ENCODE assay signal across 9 mouse cellular contexts in genomic region chr17:36981845-36982244, GRCm38 (mm10). TPM values are rescaled to one million over a fixed set of nuclear protein-coding genes. Genes with fewer than 3 reads are reported as not detected.
A peak's percentile ranks its signal among the peaks of the same experiment; 100 is the strongest.
DNase-seq lines count a peak whose midpoint lies in the region; ATAC-seq and TF ChIP-seq lines count a peak whose summit lies in the region.
"Had no signal": no experiment of that assay in that cellular context is flagged by ENCODE, and none has a peak within 500 bp of the region (broad histone marks: within the 10 kb centered on the region; RNA-seq: fewer than 3 reads in every experiment).

No protein-coding gene starts in this region.

- intact Hi-C loops in gastrocnemius, adult 2 months (cut with DNase I), result no loop called here
- intact Hi-C loops in gastrocnemius, postnatal 36 days (cut with DNase I), result no loop called here

- H3K9ac ChIP-seq in liver, embryonic 11.5 days (ENCODE audit: low read depth, low read length), result no peak overlapping the region
- H3K9ac ChIP-seq in embryonic facial prominence, embryonic 15.5 days, result no peak overlapping the region
- H3K9ac ChIP-seq in neural tube, embryonic 13.5 days, result no peak overlapping the region
- H3K9ac ChIP-seq: hindbrain, embryonic 13.5 days had no signal

- peaks cover 11% of the 10 kb centered on the region; the same call in 1 of the 2 replicates for H3K27me3 ChIP-seq in liver, embryonic 11.5 days (replicated peaks; ENCODE audit: control insufficient read depth, insufficient read depth, low read length)
- no peaks in the 10 kb centered on the region for H3K27me3 ChIP-seq in embryonic facial prominence, embryonic 15.5 days
- 0 out of 2 replicates have a peak, but pooled peaks cover 6% of the 10 kb centered on the region for H3K27me3 ChIP-seq in neural tube, embryonic 13.5 days

- no peaks in the 10 kb centered on the region for H3K36me3 ChIP-seq in liver, embryonic 11.5 days (ENCODE audit: control insufficient read depth, insufficient read depth, low read length)
- H3K36me3 ChIP-seq in embryonic facial prominence, embryonic 15.5 days, result no peaks in the 10 kb centered on the region
- H3K36me3 ChIP-seq in neural tube, embryonic 13.5 days, result no peaks in the 10 kb centered on the region
- H3K36me3 ChIP-seq: hindbrain, embryonic 13.5 days had no signal

- H3K27ac ChIP-seq in gastrocnemius, adult 2 months, result peak overlapping the region; percentile 86
- H3K27ac ChIP-seq in liver, embryonic 11.5 days (ENCODE audit: low read depth, low read length), result no peak overlapping the region
- H3K27ac ChIP-seq in embryonic facial prominence, embryonic 15.5 days (replicated peaks), result no peak overlapping the region
- no peak overlapping the region for H3K27ac ChIP-seq in neural tube, embryonic 13.5 days (replicated peaks)
- H3K27ac ChIP-seq: hindbrain, embryonic 13.5 days had no signal

- DNase-seq in gastrocnemius, adult 2 months, result no peak
- DNase-seq in gastrocnemius, postnatal 36 days, result no peak
- no peak for DNase-seq in liver, embryonic 11.5 days (ENCODE audit: low spot score)
- DNase-seq in liver, result no peak
- no peak for DNase-seq in gastrocnemius, postnatal 25 days
- no peak for DNase-seq in cerebellum, postnatal 14 days

- H3K4me3 ChIP-seq in gastrocnemius, adult 2 months, result peak overlapping the region; percentile 65
- no peak overlapping the region for H3K4me3 ChIP-seq in liver, embryonic 11.5 days (ENCODE audit: low read depth, low read length)
- peak overlapping the region; percentile 13; the same call in 1 of the 2 replicates for H3K4me3 ChIP-seq in embryonic facial prominence, embryonic 15.5 days (replicated peaks)
- H3K4me3 ChIP-seq in neural tube, embryonic 13.5 days, result no peak overlapping the region
- H3K4me3 ChIP-seq: hindbrain, embryonic 13.5 days had no signal

- 6% methylated on average over 4 of the region's 4 CpGs for WGBS in liver, embryonic 11.5 days
- 6% methylated on average over 4 of the region's 4 CpGs for WGBS in embryonic facial prominence, embryonic 15.5 days
- 6% methylated on average over 4 of the region's 4 CpGs for WGBS in neural tube, embryonic 13.5 days

- H3K4me2 ChIP-seq in liver, embryonic 11.5 days, result peak overlapping the region; percentile 49
- peak overlapping the region; percentile 37 for H3K4me2 ChIP-seq in embryonic facial prominence, embryonic 15.5 days (replicated peaks)
- 0 out of 2 replicates have a peak overlapping the region, but pooled peaks have one; percentile 14 for H3K4me2 ChIP-seq in neural tube, embryonic 13.5 days

- no peaks in the 10 kb centered on the region for H3K9me3 ChIP-seq in liver, embryonic 11.5 days (ENCODE audit: control insufficient read depth, low read length)
- H3K9me3 ChIP-seq in embryonic facial prominence, embryonic 15.5 days (replicated peaks), result no peaks in the 10 kb centered on the region
- H3K9me3 ChIP-seq in neural tube, embryonic 13.5 days, result no peaks in the 10 kb centered on the region
- H3K9me3 ChIP-seq: hindbrain, embryonic 13.5 days had no signal

- ATAC-seq in liver, embryonic 11.5 days (replicated peaks; ENCODE audit: low FRiP score), result no peak
- ATAC-seq in embryonic facial prominence, embryonic 15.5 days (ENCODE audit: insufficient number of reproducible peaks, low FRiP score, low TSS enrichment, low read depth), result no peak
- no peak for ATAC-seq in neural tube, embryonic 13.5 days (ENCODE audit: low read depth)

- no peaks in the 10 kb centered on the region for H3K4me1 ChIP-seq in liver, embryonic 11.5 days (replicated peaks; ENCODE audit: control insufficient read depth, insufficient read depth, low read length)
- H3K4me1 ChIP-seq in embryonic facial prominence, embryonic 15.5 days, result no peaks in the 10 kb centered on the region
- H3K4me1 ChIP-seq in neural tube, embryonic 13.5 days (replicated peaks), result 0 out of 2 replicates have a peak, but pooled peaks cover 5% of the 10 kb centered on the region

- TF ChIP-seq CTCF in gastrocnemius, adult 2 months (IDR thresholded peaks at IDR 0.05), result no peak

RNA-seq across cellular contexts. Expression of gene 2410137M14Rik, which starts 0.8 kb away (rescaled TPM):
- under 1 TPM in 1 of 2 experiments, not detected in 1; 0.45 TPM for total RNA-seq in gastrocnemius, adult 2 months (2021)
- not detected for total RNA-seq in gastrocnemius, postnatal 36 days (2021)
- polyA plus RNA-seq in liver, embryonic 11.5 days (2014; fragmentation: Nextera tagmentation; extraction: Ambion mirVana), result not detected in 2 replicates
- not detected in 2 replicates for polyA plus RNA-seq in embryonic facial prominence, embryonic 15.5 days (2015; fragmentation: Nextera tagmentation; extraction: Ambion mirVana)
- polyA plus RNA-seq in neural tube, embryonic 13.5 days (2015; fragmentation: Nextera tagmentation; extraction: Ambion mirVana), result 0.31 TPM in 1 of 2 replicates, not detected in the other
- total RNA-seq in gastrocnemius, postnatal 25 days (2021), result not detected
- polyA plus RNA-seq: hindbrain, embryonic 13.5 days had no signal

RNA-seq across cellular contexts. Expression of gene H2-M5, which starts 7.5 kb away (rescaled TPM):
- under 1 TPM in 1 of 2 experiments, not detected in 1; 0.10 TPM for total RNA-seq in gastrocnemius, adult 2 months (2021)
- total RNA-seq in gastrocnemius, postnatal 36 days (2021), result under 1 TPM in 1 of 2 experiments, not detected in 1; 0.10 TPM
- polyA plus RNA-seq in liver, embryonic 11.5 days (2014; fragmentation: Nextera tagmentation; extraction: Ambion mirVana), result 0.08 and 0.09 TPM in 2 replicates
- 0.67 and 0.95 TPM in 2 replicates for polyA plus RNA-seq in embryonic facial prominence, embryonic 15.5 days (2015; fragmentation: Nextera tagmentation; extraction: Ambion mirVana)
- polyA plus RNA-seq in neural tube, embryonic 13.5 days (2015; fragmentation: Nextera tagmentation; extraction: Ambion mirVana), result 1.6 and 2.3 TPM in 2 replicates
- not detected for total RNA-seq in gastrocnemius, postnatal 25 days (2021)

RNA-seq across cellular contexts. Expression of gene Zfp57, which starts 19.1 kb away (rescaled TPM):
- 1 to 10 TPM in 1 of 2 experiments, under 1 TPM in 1; 0.23 to 1.3 TPM for total RNA-seq in gastrocnemius, adult 2 months (2021)
- under 1 TPM; 0.23 to 0.59 TPM for total RNA-seq in gastrocnemius, postnatal 36 days (2021)
- 28.3 and 28.8 TPM in 2 replicates for polyA plus RNA-seq in liver, embryonic 11.5 days (2014; fragmentation: Nextera tagmentation; extraction: Ambion mirVana)
- polyA plus RNA-seq in embryonic facial prominence, embryonic 15.5 days (2015; fragmentation: Nextera tagmentation; extraction: Ambion mirVana), result 52.2 and 62.2 TPM in 2 replicates
- 241 and 262 TPM in 2 replicates for polyA plus RNA-seq in neural tube, embryonic 13.5 days (2015; fragmentation: Nextera tagmentation; extraction: Ambion mirVana)
- total RNA-seq in gastrocnemius, postnatal 25 days (2021), result under 1 TPM; 0.78 to 0.82 TPM

RNA-seq across cellular contexts. Expression of gene Znrd1as, which starts 23.5 kb away (rescaled TPM):
- total RNA-seq in gastrocnemius, adult 2 months (2021), result 10 to 100 TPM; 18.2 to 22.4 TPM
- total RNA-seq in gastrocnemius, postnatal 36 days (2021), result 10 to 100 TPM; 16.1 to 17.2 TPM
- polyA plus RNA-seq in liver, embryonic 11.5 days (2014; fragmentation: Nextera tagmentation; extraction: Ambion mirVana), result 5.4 and 6.6 TPM in 2 replicates
- 5.7 and 5.9 TPM in 2 replicates for polyA plus RNA-seq in embryonic facial prominence, embryonic 15.5 days (2015; fragmentation: Nextera tagmentation; extraction: Ambion mirVana)
- 5.8 and 6.4 TPM in 2 replicates for polyA plus RNA-seq in neural tube, embryonic 13.5 days (2015; fragmentation: Nextera tagmentation; extraction: Ambion mirVana)
- total RNA-seq in gastrocnemius, postnatal 25 days (2021), result 10 to 100 TPM; 13.7 to 15.1 TPM

RNA-seq across cellular contexts. Expression of gene Znrd1, which starts 23.5 kb away (rescaled TPM):
- total RNA-seq in gastrocnemius, adult 2 months (2021), result 10 to 100 TPM; 17.7 to 23.6 TPM
- 10 to 100 TPM; 16.1 to 17.7 TPM for total RNA-seq in gastrocnemius, postnatal 36 days (2021)
- 55.2 and 62.2 TPM in 2 replicates for polyA plus RNA-seq in liver, embryonic 11.5 days (2014; fragmentation: Nextera tagmentation; extraction: Ambion mirVana)
- polyA plus RNA-seq in embryonic facial prominence, embryonic 15.5 days (2015; fragmentation: Nextera tagmentation; extraction: Ambion mirVana), result 94.7 and 98.6 TPM in 2 replicates
- 71.7 and 72.7 TPM in 2 replicates for polyA plus RNA-seq in neural tube, embryonic 13.5 days (2015; fragmentation: Nextera tagmentation; extraction: Ambion mirVana)
- 10 to 100 TPM; 18.0 to 20.6 TPM for total RNA-seq in gastrocnemius, postnatal 25 days (2021)

Comparison
In these comparisons a context has a peak if more than half of its experiments do, and no peak if none do; other contexts are left out.
1. H3K4me3 ChIP-seq: peak in gastrocnemius, adult 2 months (single experiment) and embryonic facial prominence, embryonic 15.5 days (single experiment); none in liver, embryonic 11.5 days (single experiment) and neural tube, embryonic 13.5 days (single experiment).
2. Peak in every context shown above with its lines, with median percentiles within 50 percentile points of each other: H3K4me2 ChIP-seq.